Mouse (Mus musculus) limb, embryonic 14.5 days (tissue): ENCODE measurements around the gene Bpifb6. TPM values are rescaled to one million over a fixed set of nuclear protein-coding genes. Genes with fewer than 3 reads are reported as not detected.

ENCODE experiments used
- ATAC-seq: fragments of 200-750 bp; cut with Nextera tagmentation; 2 replicates; pipeline ENCODE4 v1.8.0; 2017; ENCODE audit warnings: low read depth, moderate number of reproducible peaks, moderate TSS enrichment; ENCODE audit not compliant: low FRiP score
- DNase-seq: peaks from one replicate; pipeline ENCODE4 v3.0.0-alpha.2; 2015; ENCODE audit warnings: low spot score
- H3K27ac ChIP-seq: fragments of 300-500 bp; sonication (generic); replicated peaks from 2 replicates; pipeline ENCODE4 v1.5.1; 2014; ENCODE audit warnings: low read depth, mild to moderate bottlenecking, low read length, moderate library complexity, mixed read lengths
- H3K27me3 ChIP-seq: fragments of 300-500 bp; sonication (generic); 2 replicates; pipeline ENCODE4 v1.6.1; 2014; ENCODE audit warnings: low read length, mixed read lengths; ENCODE audit not compliant: control insufficient read depth, insufficient read depth
- H3K36me3 ChIP-seq: fragments of 300-500 bp; sonication (generic); 2 replicates; pipeline ENCODE4 v1.6.1; 2014; ENCODE audit warnings: mild to moderate bottlenecking, low read length, moderate library complexity, mixed read lengths; ENCODE audit not compliant: control insufficient read depth, insufficient read depth
- H3K4me1 ChIP-seq: fragments of 300-500 bp; sonication (generic); 2 replicates; pipeline ENCODE4 v1.6.1; 2014; ENCODE audit warnings: antibody characterized with exemption, low read length, mixed read lengths; ENCODE audit not compliant: control insufficient read depth, insufficient read depth
- H3K4me2 ChIP-seq: fragments of 300-500 bp; sonication (generic); replicated peaks from 2 replicates; pipeline ENCODE4 v1.6.1; 2014; ENCODE audit warnings: low read depth, mild to moderate bottlenecking, low read length, moderate library complexity; ENCODE audit not compliant: severe bottlenecking
- H3K4me3 ChIP-seq: fragments of 300-500 bp; sonication (generic); replicated peaks from 2 replicates; pipeline ENCODE4 v1.5.1; 2014; ENCODE audit warnings: low read length
- H3K9ac ChIP-seq: fragments of 300-500 bp; sonication (generic); 2 replicates; pipeline ENCODE4 v1.6.1; 2014; ENCODE audit warnings: mild to moderate bottlenecking, low read depth, low read length, moderate library complexity; ENCODE audit not compliant: severe bottlenecking
- H3K9me3 ChIP-seq: fragments of 300-500 bp; sonication (generic); 2 replicates; pipeline ENCODE4 v1.6.1; 2016; ENCODE audit warnings: low read length; ENCODE audit not compliant: control insufficient read depth
- POLR2A ChIP-seq: fragments of 200-500 bp; IDR thresholded peaks from 2 replicates; pipeline ENCODE4 v1.8.0; 2012; ENCODE audit warnings: inconsistent platforms, mild to moderate bottlenecking, moderate library complexity, borderline replicate concordance; ENCODE audit not compliant: insufficient read depth, insufficient read length; ENCODE audit errors: extremely low read depth
- WGBS: fragments of 180-500 bp; shearing (Covaris S2); extraction: QIAGEN DNeasy Blood & Tissue Kit; methylation state at CpG from one replicate; pipeline ENCODE4 v1.1.7; 2014; 5-methylcytosine and 5-hydroxymethylcytosine counted together
- polyA plus RNA-seq, 2 experiments: library from polyadenylated mRNA; depleted of rRNA in 1 of 2; stranded (reverse) in 1 of 2; unstranded in 1 of 2; fragments of >200 nt; fragmentation: Nextera tagmentation in 1 of 2; extraction: Ambion mirVana in 1 of 2; gene quantifications; 2 replicates each; pipeline versions ENCODE4 v1.2.1 to v1.2.3; 2012 to 2014

The Bpifb6 gene
- polyA plus RNA-seq, 2 experiments, result not detected

DNA sequence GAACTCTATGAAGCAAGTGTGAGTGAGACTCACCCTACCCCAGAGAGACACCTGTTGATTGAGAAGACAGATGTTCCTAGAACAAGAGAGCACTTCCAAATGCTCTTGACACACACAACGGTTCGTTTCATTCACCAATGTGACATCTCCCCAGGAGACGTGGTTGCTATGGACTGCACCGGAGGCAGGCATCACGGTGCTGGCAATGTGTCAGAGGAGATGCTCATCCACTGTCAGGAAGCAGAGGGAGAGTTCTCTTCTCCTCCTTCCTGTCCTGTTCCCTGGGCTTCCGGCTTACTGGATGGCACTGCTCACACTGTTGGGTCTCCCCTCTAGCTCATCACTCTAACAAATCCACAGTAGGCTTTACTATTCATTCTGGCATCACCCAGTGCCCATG lies 33.1 kb downstream of the Bpifb6 start:
- Histone ChIP-seq H3K36me3 (no peaks in the 10 kb centered on the region), H3K4me3 (no peak overlapping the region), H3K4me2 (no peak overlapping the region), H3K9me3 (no peaks in the 10 kb centered on the region), H3K27me3 (no peaks in the 10 kb centered on the region), H3K9ac (no peak overlapping the region), H3K4me1 (no peaks in the 10 kb centered on the region), H3K27ac (no peak overlapping the region)
- no peak for ATAC-seq
- DNase-seq, result no peak
- 75% methylated on average over 6 of the region's 6 CpGs for WGBS
- TF ChIP-seq POLR2A, result no peak

DNA sequence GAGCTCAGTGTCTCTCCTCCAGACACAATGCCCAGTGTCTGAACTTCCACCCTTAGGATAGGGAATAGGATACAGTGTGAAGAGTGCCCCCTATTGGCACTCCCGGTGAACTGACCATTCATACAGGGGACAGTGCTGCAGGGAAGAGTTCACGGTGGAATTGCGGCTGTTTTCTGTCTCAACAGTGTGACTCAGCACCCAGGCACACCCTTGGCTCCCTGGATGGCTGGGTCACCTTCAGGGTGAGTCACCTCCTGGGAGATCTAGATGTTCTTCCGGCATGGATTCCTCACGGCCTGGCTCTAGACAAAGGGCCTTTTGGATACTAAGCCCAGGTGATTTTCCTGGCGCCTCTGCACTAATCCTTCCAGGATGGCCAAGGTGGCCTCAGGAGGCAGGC lies 35.2 kb downstream of the Bpifb6 start:
- TF ChIP-seq POLR2A, result no peak

DNA sequence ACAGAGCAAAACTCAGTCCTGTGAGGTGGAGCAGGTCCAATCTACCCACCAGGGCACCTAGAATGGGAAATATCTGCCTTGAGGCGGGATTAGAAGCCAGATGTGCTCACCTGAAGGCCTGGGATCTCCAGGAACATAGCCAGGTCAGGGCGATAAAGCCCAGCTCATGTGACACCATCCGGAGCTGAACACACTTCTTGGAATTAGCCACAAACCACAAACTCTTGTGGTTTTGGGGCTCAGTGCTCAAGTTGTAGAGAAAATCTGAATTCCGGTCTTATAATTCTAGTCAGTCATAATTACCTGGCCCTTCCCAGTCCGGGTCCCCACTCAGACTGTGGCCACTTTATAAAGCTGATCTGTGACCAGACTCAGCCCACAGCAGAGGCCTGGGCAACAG lies 37.7 kb downstream of the Bpifb6 start, which contains the start of gene Bpifb4:
Gene Bpifb4, plus strand, starts transcription at position 370 of the 400 bp plus-strand sequence.
- DNase-seq (no peak), ATAC-seq (no peak)
- TF ChIP-seq POLR2A, result no peak
- H3K27me3 ChIP-seq, result no peaks in the 10 kb centered on the region
- WGBS, result 74% methylated on average over 5 of the region's 5 CpGs
- no peaks in the 10 kb centered on the region for H3K9me3 ChIP-seq
- no peak within 1 kb of the TSS for H3K4me2 ChIP-seq
- no peaks in the 10 kb centered on the region for H3K4me1 ChIP-seq
- H3K27ac ChIP-seq, result no peak within 1 kb of the TSS
- H3K4me3 ChIP-seq, result no peak within 1 kb of the TSS
- no peaks in the 10 kb centered on the region for H3K36me3 ChIP-seq
- H3K9ac ChIP-seq, result no peak within 1 kb of the TSS

More for the DNA sequence above, 35.2 kb downstream of the Bpifb6 start:
- ATAC-seq (no peak), DNase-seq (no peak)
- no peak overlapping the region for H3K4me3 ChIP-seq
- no peaks in the 10 kb centered on the region for H3K9me3 ChIP-seq
- no peaks in the 10 kb centered on the region for H3K27me3 ChIP-seq
- H3K4me1 ChIP-seq, result no peaks in the 10 kb centered on the region
- no peak overlapping the region for H3K27ac ChIP-seq
- 88% methylated on average over 6 of the region's 6 CpGs for WGBS
- H3K4me2 ChIP-seq, result no peak overlapping the region
- no peak overlapping the region for H3K9ac ChIP-seq
- H3K36me3 ChIP-seq, result no peaks in the 10 kb centered on the region

DNA sequence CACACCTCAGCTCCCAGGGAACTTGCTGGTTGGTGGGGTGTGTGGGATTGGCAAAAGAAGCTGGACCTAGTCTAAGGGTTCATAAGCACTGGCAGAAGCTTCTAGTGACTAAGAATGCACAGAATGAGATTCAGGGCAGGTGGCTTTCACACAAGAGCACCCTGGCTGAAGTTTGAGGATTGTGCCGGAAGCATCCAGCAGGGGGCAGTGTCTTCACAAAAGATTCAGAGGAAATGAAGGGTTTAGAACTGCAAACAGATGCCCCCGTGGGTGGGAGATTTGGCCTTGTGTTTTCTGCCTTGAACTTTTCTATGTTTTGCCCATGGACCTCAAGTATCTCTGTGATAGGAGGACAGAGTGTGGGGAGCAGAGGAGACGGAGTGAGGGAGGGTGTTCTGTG lies 43.3 kb downstream of the Bpifb6 start:
- ATAC-seq (no peak), DNase-seq (peak; percentile 26)
- Histone ChIP-seq H3K4me2 (no peak overlapping the region), H3K27ac (no peak overlapping the region), H3K36me3 (no peaks in the 10 kb centered on the region), H3K9me3 (no peaks in the 10 kb centered on the region), H3K4me3 (no peak overlapping the region), H3K27me3 (no peaks in the 10 kb centered on the region), H3K9ac (no peak overlapping the region), H3K4me1 (no peaks in the 10 kb centered on the region)
- WGBS, result 40% methylated on average over 3 of the region's 3 CpGs
- no peak for TF ChIP-seq POLR2A

DNA sequence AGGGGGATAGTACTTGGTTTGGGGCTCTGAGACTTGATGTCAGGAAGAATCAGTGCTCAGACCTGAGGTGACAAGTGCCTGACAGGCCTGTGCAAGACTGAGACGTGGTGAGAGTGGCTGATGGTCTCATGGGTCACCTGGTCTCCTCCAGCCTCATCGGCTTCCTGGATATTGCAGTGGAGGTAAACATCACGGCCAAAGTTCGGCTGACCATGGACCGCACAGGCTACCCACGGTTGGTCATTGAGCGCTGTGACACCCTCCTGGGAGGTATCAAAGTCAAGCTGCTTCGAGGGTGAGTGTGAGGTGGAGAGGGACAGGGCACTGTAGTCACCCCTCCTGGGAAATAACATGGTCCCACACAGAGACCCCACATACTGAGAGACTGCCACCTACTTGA lies 44.4 kb downstream of the Bpifb6 start:
- no peaks in the 10 kb centered on the region for H3K27me3 ChIP-seq
- H3K27ac ChIP-seq, result no peak overlapping the region
- no peak overlapping the region for H3K4me3 ChIP-seq
- ATAC-seq, result no peak; the same call in 1 of the 2 replicates
- no peak overlapping the region for H3K4me2 ChIP-seq
- no peaks in the 10 kb centered on the region for H3K36me3 ChIP-seq
- WGBS, result 79% methylated on average over 8 of the region's 8 CpGs
- no peaks in the 10 kb centered on the region for H3K9me3 ChIP-seq
- no peak for DNase-seq
- no peaks in the 10 kb centered on the region for H3K4me1 ChIP-seq
- no peak for TF ChIP-seq POLR2A
- H3K9ac ChIP-seq, result no peak overlapping the region

DNA sequence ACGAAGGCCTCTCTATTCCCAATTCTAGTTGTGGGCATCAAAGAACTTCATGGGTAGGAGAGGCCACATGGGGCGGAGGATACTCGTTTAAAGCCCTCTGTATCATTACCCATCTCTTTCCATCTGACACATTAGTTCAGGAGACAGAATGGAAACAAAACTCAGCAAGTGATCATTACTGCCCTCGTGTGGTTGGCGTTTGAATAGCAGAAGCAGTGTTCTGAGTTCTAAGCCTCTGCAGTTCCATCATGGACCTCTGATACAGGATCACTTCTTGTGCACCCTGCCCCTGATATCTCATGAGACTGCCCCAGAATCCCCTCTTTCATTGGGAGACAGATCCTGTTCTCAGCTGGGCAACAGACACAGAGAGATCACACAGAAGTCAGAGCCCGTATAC lies 52.7 kb downstream of the Bpifb6 start:
- H3K4me2 ChIP-seq, result no peak overlapping the region
- H3K9ac ChIP-seq, result no peak overlapping the region
- H3K4me1 ChIP-seq, result no peaks in the 10 kb centered on the region
- no peak overlapping the region for H3K27ac ChIP-seq
- H3K36me3 ChIP-seq, result no peaks in the 10 kb centered on the region
- no peaks in the 10 kb centered on the region for H3K27me3 ChIP-seq
- no peak for TF ChIP-seq POLR2A
- 29% methylated on average over 6 of the region's 6 CpGs for WGBS
- ATAC-seq, result no peak
- DNase-seq, result peak; percentile 68
- no peak overlapping the region for H3K4me3 ChIP-seq
- no peaks in the 10 kb centered on the region for H3K9me3 ChIP-seq
